Mouse (Mus musculus) bone marrow, adult 2 months (tissue): ENCODE data around the gene Apoc1. TPM values are rescaled to one million over a fixed set of nuclear protein-coding genes. Genes with fewer than 3 reads are reported as not detected.

Experiments used
- H3K27ac ChIP-seq: fragments of 200-500 bp; 2 replicates; pipeline ENCODE4 v1.5.1; 2012; ENCODE audit warnings: low read depth, mild to moderate bottlenecking, control low read depth, inconsistent platforms, low read length; ENCODE audit not compliant: control insufficient read depth, poor library complexity, insufficient read depth
- H3K4me1 ChIP-seq: fragments of 200-500 bp; 2 replicates; pipeline ENCODE4 v1.6.1; 2011; ENCODE audit warnings: low read length; ENCODE audit not compliant: control insufficient read depth, insufficient read depth
- H3K4me3 ChIP-seq: fragments of 200-500 bp; replicated peaks from 2 replicates; pipeline ENCODE3; 2011; ENCODE audit warnings: mild to moderate bottlenecking, low read depth, low read length, control low read depth; ENCODE audit not compliant: control insufficient read depth
- CTCF ChIP-seq: fragments of 200-500 bp; IDR thresholded peaks from 2 replicates; pipeline ENCODE4 v1.5.1; 2011; ENCODE audit warnings: low read length, control low read depth; ENCODE audit not compliant: control insufficient read depth, insufficient read depth
- POLR2A ChIP-seq: fragments of 200-500 bp; IDR thresholded peaks from 2 replicates; pipeline ENCODE4 v1.6.1; 2011; ENCODE audit warnings: low read depth, mild to moderate bottlenecking, control low read depth, low read length, borderline replicate concordance; ENCODE audit not compliant: control insufficient read depth
- WGBS: fragments of 180-500 bp; shearing (Covaris S2); methylation state at CpG from one replicate; pipeline ENCODE4 v1.1.7; 2018; 5-methylcytosine and 5-hydroxymethylcytosine counted together
- polyA plus RNA-seq: library from polyadenylated mRNA; stranded (reverse); fragments of >200 nt; gene quantifications from 2 replicates; pipeline ENCODE4 v1.2.4, GENCODE M21; 2011; ENCODE audit warnings: low replicate concordance; ENCODE audit not compliant: missing spikeins, insufficient read depth, insufficient read length

Gene Apoc1
- 48.3 and 137 TPM in 2 replicates for polyA plus RNA-seq

- Histone ChIP-seq H3K4me3 (no peak within 1 kb of the TSS), H3K4me1 (peaks cover 3% of the 10 kb centered on the region), H3K27ac (peak within 1 kb of the TSS; percentile 1; the same call in 1 of the 2 replicates)
- no peak for TF ChIP-seq POLR2A
- TF ChIP-seq CTCF = no peak
- WGBS = 77% methylated on average over 28 of the region's 28 CpGs
Observed at GRCm38 (mm10) chr7:19691873-19692865, at the start of gene Apoc1. Gene Apoc1, minus strand, starts transcription at chr7:19692660.

GRCm38 (mm10) chr7:19741329-19742031 is 49.0 kb upstream of the Apoc1 start:
- Histone ChIP-seq H3K27ac (no peak overlapping the region), H3K4me3 (no peak overlapping the region), H3K4me1 (peaks cover 1% of the 10 kb centered on the region; the same call in 1 of the 2 replicates)
- 55% methylated on average over 8 of the region's 8 CpGs for WGBS
- TF ChIP-seq CTCF (no peak), POLR2A (no peak)

GRCm38 (mm10) chr7:19740269-19740668 is 47.8 kb upstream of the Apoc1 start:
- no peak overlapping the region for H3K27ac ChIP-seq
- WGBS = 60% methylated on average over 11 of the region's 11 CpGs
- TF ChIP-seq CTCF (peak; percentile 23; the same call in 1 of the 2 replicates), POLR2A (no peak)
- peaks cover 2% of the 10 kb centered on the region; the same call in 1 of the 2 replicates for H3K4me1 ChIP-seq
- H3K4me3 ChIP-seq = no peak overlapping the region

GRCm38 (mm10) chr7:19738771-19739170 is 46.3 kb upstream of the Apoc1 start:
- no peak overlapping the region for H3K27ac ChIP-seq
- TF ChIP-seq CTCF (no peak), POLR2A (no peak)
- peaks cover 2% of the 10 kb centered on the region; the same call in 1 of the 2 replicates for H3K4me1 ChIP-seq
- H3K4me3 ChIP-seq = no peak overlapping the region
- WGBS = 84% methylated on average over 3 of the region's 3 CpGs

- Histone ChIP-seq H3K4me3 (no peak overlapping the region), H3K27ac (peak overlapping the region; percentile 37; the same call in 1 of the 2 replicates), H3K4me1 (peaks cover 2% of the 10 kb centered on the region; the same call in 1 of the 2 replicates)
- WGBS = 29% methylated on average over 16 of the region's 16 CpGs
- TF ChIP-seq POLR2A (no peak), CTCF (no peak)
Observed at GRCm38 (mm10) chr7:19736389-19737057, 44.1 kb upstream of the Apoc1 start.

GRCm38 (mm10) chr7:19734178-19734666 is 41.8 kb upstream of the Apoc1 start:
- Histone ChIP-seq H3K4me1 (peaks cover 2% of the 10 kb centered on the region; the same call in 1 of the 2 replicates), H3K27ac (no peak overlapping the region), H3K4me3 (no peak overlapping the region)
- 89% methylated on average over 10 of the region's 10 CpGs for WGBS
- TF ChIP-seq POLR2A (no peak), CTCF (no peak)

GRCm38 (mm10) chr7:19726541-19726940 is 34.1 kb upstream of the Apoc1 start:
- Histone ChIP-seq H3K27ac (no peak overlapping the region), H3K4me1 (no peaks in the 10 kb centered on the region), H3K4me3 (no peak overlapping the region)
- TF ChIP-seq POLR2A (no peak), CTCF (no peak)
- WGBS = 80% methylated on average over 4 of the region's 4 CpGs

- no peaks in the 10 kb centered on the region for H3K4me1 ChIP-seq
- no peak overlapping the region for H3K27ac ChIP-seq
- 82% methylated on average over 12 of the region's 12 CpGs for WGBS
- TF ChIP-seq POLR2A (no peak), CTCF (no peak)
- H3K4me3 ChIP-seq = no peak overlapping the region
Observed at GRCm38 (mm10) chr7:19724167-19724566, 31.7 kb upstream of the Apoc1 start.
